Mouse (Mus musculus): Measurements from ENCODE around the gene Myom3. TPM values are rescaled to one million over a fixed set of nuclear protein-coding genes. Genes with fewer than 3 reads are reported as not detected.

Myom3 gene
- total RNA-seq, 2 experiments from 2014 or later = 3.5 to 9.2 TPM

- DNase-seq (ENCODE audit: low spot score in 2 of 2) = no peak
Observed at GRCm38 (mm10) chr4:135804169-135804568, 44.7 kb downstream of the Myom3 start.

- no peak for DNase-seq (ENCODE audit: low spot score in 2 of 2)
Observed at GRCm38 (mm10) chr4:135814896-135815295, 55.4 kb downstream of the Myom3 start.

GRCm38 (mm10) chr4:135816905-135817622 is 57.5 kb downstream of the Myom3 start:
- no peak for DNase-seq (ENCODE audit: low spot score in 2 of 2)

- no peak for DNase-seq (ENCODE audit: low spot score in 2 of 2)
Observed at GRCm38 (mm10) chr4:135818366-135818765, 58.9 kb downstream of the Myom3 start.

- DNase-seq (ENCODE audit: low spot score in 2 of 2) = peak; percentile 36 to 46
Observed at GRCm38 (mm10) chr4:135819826-135820526, 60.5 kb downstream of the Myom3 start.

- DNase-seq (ENCODE audit: low spot score in 2 of 2) = no peak
Observed at GRCm38 (mm10) chr4:135821772-135822171, 62.3 kb downstream of the Myom3 start.

- DNase-seq (ENCODE audit: low spot score in 2 of 2) = no peak
Observed at GRCm38 (mm10) chr4:135823298-135823697, 63.8 kb downstream of the Myom3 start.

- no peak for DNase-seq (ENCODE audit: low spot score in 2 of 2)
Observed at GRCm38 (mm10) chr4:135824254-135824653, 64.7 kb downstream of the Myom3 start.

GRCm38 (mm10) chr4:135828491-135828890 is 69.0 kb downstream of the Myom3 start:
- DNase-seq (ENCODE audit: low spot score in 2 of 2) = peak; percentile 57 to 72

GRCm38 (mm10) chr4:135832070-135832469 is 72.6 kb downstream of the Myom3 start:
- no peak for DNase-seq (ENCODE audit: low spot score in 2 of 2)

- DNase-seq (ENCODE audit: low spot score in 2 of 2) = no peak
Observed at GRCm38 (mm10) chr4:135833301-135834123, 74.0 kb downstream of the Myom3 start.

- no peak for DNase-seq (ENCODE audit: low spot score in 2 of 2)
Observed at GRCm38 (mm10) chr4:135834124-135834717, 74.7 kb downstream of the Myom3 start.

GRCm38 (mm10) chr4:135838925-135839292 is 79.4 kb downstream of the Myom3 start:
- no peak for DNase-seq (ENCODE audit: low spot score in 2 of 2)

- DNase-seq (ENCODE audit: low spot score in 2 of 2) = no peak
Observed at GRCm38 (mm10) chr4:135839293-135840011, 79.9 kb downstream of the Myom3 start.

GRCm38 (mm10) chr4:135844400-135844799 is 84.9 kb downstream of the Myom3 start:
- no peak for DNase-seq (ENCODE audit: low spot score in 2 of 2)

GRCm38 (mm10) chr4:135847581-135847980 is 88.1 kb downstream of the Myom3 start:
- no peak for DNase-seq (ENCODE audit: low spot score in 2 of 2)

- no peak for DNase-seq (ENCODE audit: low spot score in 2 of 2)
Observed at GRCm38 (mm10) chr4:135850411-135851095, 91.0 kb downstream of the Myom3 start.

GRCm38 (mm10) chr4:135851942-135852341 is 92.4 kb downstream of the Myom3 start:
- no peak for DNase-seq (ENCODE audit: low spot score in 2 of 2)

- DNase-seq (ENCODE audit: low spot score in 2 of 2) = no peak
Observed at GRCm38 (mm10) chr4:135853987-135854546, 94.6 kb downstream of the Myom3 start.

GRCm38 (mm10) chr4:135854630-135855029 is 95.1 kb downstream of the Myom3 start:
- no peak for DNase-seq (ENCODE audit: low spot score in 2 of 2)

All from adrenal gland, postnatal 4 days (tissue).